Mouse (Mus musculus) megakaryocyte, adult 5-6 weeks (primary cell): ENCODE results near the gene Npw. TPM values are rescaled to one million over a fixed set of nuclear protein-coding genes. Genes with fewer than 3 reads are reported as not detected.

ENCODE experiments used
- ATAC-seq: 2 replicates; pipeline ENCODE4 v1.8.0; 2016; ENCODE audit warnings: mild to moderate bottlenecking, inconsistent platforms; ENCODE audit not compliant: poor library complexity, severe bottlenecking
- total RNA-seq, 2 experiments: library from RNA; stranded (forward) in 1 of 2; stranded (reverse) in 1 of 2; fragments of 153-499, 151-499 nt in 1 of 2; fragments of 221-1000, 200-1000 nt in 1 of 2; gene quantifications; 2 replicates each; pipeline versions ENCODE4 v1.2.3 to v1.2.4; 2015 to 2017

Gene Npw
- total RNA-seq, 2 experiments from 2014 or later = not detected

DNA sequence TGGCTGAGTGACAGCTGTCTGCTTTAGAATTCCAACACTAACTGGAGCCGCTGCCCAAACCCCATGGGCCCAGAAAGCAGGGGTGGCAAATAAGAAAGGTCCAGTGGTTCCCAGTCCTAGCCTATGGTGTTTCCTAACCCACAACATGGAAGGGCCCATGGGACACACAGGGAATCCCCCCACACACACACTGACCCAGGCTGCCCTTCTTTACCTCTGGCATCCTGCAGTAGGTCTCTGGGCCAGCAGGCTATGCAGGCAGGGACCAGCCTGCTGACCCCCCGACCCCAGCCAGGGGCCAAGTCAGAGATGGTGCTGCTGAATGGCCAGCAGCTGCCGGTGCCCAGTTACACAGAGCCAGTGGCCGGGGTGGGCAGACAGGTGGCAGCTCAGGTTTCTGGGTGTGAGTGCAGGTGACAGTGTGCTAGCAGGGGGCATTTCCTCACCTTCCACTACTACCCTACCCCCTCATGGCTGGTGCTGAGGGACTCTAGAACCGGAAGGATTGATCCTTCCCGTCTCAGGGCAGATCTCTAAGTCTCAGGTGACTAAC lies 15.4 kb downstream of the Npw start:
- ATAC-seq = no peak

DNA sequence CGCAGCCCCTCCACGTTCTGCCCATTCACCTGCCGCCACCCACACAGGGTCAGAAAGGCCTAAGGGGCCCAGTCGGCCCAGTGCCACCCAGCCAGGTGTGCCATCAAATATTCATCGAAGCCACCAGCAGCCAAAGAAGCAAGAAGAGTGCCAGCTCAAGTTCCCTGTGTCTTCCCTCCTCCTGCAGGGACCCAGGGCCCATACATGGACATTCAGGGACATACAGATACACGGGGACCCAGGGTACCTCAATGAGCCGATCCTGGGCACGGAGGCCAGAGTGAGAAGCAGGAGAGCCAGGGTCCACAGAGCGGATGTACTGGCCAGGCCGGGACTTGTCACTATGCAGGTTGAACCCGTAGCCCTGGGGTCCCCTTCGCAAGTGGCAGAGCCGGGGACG lies 16.3 kb downstream of the Npw start:
- ATAC-seq = no peak

DNA sequence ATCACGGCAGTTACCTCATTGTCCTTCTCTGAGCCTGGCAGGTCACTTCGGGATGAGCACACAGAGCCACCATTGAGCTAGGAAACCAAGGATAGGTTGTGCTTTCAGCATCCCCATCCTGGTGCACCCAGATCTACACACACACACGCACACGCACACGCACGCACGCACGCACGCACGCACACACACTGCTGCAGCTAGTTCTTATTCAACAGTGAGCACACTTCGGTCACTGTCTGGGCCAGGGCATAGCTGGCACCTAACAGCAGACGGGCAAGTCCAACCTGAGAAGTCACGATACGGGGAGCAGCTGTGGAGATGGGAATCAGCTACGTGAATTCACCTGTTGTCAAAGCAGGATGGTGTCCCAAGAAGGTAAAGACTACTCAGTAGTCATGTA lies 17.7 kb downstream of the Npw start:
- no peak for ATAC-seq

DNA sequence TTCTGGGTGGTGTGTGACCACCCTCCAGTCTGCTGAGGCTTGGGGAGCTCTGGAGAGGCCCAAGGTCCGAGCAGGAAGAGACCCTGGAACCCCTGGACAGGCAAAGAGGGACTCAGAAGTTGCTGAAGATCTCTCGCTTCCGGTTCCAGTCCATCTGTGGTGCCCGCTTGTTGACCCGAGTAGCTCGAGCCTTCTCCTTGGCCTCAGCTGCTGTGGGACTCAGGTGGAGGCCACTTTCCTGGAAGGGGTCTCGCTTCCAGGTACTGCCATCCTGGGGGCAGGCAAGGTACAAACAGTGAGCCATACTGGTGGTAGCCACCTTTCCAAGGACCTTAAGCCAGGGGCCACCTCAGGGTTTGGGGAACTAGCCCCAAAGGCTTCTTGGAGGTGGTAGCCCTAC lies 18.1 kb downstream of the Npw start:
- ATAC-seq = no peak

DNA sequence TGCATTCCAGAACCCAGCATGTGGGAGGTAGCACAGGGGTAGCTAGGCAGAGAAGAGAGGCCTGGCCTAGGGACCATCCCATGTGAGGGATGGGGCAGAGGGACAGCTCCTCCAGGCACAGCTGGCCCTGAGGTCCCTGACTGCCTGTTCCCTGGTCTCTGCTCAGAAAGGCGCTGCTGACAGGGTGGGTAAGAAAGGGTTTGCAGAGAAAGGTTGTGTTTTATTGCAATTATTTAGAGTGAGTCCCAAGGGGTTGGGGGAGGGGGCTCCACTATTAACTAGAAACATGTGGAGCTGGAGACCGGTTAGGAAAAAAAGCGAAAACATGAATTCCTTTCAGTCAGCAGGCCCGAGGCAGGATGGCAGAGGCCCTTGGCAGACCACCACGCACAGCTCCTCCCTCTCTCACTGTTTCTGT lies 18.7 kb downstream of the Npw start:
- no peak for ATAC-seq

DNA sequence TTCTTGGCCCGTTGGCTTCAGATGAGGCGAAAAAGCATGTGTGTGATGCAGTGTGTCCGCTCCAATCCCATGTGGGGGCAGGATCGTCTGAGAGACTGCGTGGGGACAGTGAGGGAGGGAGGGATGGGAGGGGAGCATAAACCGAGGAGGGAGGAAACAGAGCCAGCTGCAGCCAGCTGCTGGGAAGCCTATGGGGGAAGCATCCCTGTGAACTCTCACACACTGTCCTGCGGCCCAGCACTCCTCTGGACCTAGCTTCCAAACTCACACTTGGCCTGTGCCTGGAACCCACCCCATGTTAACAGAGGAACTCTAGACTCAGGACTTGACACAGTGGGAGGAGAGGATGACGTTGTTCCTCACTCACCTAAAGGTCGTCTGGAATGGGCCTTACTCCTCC lies 19.4 kb downstream of the Npw start:
- no peak for ATAC-seq

DNA sequence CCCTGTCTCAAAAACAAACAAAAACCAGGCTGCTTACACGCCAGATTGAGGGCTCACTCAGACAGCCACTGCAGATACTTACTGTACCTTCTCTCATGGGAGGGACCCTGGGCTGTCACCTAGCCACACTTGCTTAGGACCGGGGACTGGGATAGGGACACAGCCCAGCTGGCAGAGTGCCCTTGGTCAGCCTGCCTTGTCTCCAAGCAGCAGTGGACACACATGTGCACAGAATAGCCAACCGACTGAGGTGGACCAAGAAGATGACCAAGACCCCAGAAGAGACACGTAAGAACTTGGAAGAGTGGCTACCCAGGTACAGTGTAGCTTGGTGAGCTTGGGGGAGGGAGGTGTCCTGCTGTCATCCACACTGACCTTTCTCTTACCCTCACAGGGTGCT lies 20.0 kb downstream of the Npw start:
- no peak for ATAC-seq

DNA sequence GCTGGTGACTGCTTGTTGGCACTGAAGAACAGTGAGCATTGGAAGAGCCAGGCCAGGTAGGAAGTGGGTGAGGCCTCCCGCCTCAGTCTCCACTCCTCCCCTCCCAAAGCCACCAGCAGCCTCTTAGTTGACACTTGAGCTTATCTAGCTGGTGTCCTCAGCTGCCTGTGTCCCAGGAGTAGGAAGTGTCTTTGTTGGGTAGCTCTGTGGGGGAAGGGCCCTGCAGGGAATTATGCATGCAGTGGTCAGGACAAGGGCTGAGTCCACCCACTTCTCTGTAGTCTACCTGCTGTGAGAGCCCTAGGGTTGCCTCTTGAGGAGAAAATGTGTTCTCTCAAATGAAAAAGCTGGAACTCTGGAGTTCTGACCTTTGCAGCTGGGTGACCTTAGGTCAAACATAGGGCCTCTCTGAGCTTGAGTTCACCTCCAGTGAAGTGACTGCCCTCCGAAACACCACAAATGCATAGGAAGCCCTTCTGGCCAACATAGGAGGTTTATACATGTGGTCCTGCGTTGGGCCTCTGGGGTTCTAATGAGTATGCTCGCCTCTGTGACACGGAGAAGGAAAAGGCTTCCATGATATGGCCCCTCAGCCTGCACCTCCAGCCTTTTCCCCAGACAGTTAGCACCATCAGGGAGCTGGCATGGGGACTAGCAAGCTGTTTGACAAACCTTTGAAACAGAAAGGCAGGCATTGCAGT lies 21.3 kb downstream of the Npw start:
- ATAC-seq = no peak

DNA sequence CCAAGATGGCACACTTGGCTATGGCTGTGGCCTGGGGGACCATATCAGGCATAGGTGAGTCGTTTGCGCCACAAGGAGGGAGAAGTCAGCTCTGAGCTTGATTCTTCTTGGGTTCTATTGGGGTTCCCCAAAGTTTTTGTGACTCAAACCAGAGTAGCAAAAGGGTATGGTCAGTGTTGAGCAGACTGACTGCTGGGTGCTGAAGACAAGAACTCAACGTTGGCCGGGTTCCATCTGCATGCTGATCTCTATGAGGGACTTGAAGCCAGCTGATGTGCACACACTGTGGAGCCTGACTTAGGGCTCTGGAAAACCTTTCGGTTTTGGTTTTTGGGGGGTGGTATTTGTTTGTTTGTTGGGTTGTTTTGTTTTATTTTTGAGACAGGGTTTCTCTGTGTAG lies 22.6 kb downstream of the Npw start:
- no peak for ATAC-seq

DNA sequence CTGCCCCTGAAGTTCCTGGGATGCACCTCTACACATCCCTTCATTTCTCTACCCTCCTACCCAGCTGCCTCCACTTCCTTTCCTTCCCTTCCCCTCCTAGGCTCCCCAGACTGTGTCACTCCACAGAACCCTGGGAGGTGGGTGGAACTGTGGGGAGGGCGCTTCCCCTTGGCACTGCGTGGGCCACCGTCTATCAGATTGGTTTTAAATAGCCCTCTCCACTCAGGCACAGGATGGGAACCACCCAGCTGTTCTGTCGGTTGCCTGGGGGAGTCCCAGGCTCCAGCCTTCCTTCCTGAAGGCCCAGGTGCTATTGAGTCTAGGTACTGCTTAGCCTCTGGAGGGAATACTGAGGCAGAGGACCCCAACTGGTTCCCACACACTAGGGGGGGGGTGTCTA lies 23.2 kb downstream of the Npw start:
- no peak for ATAC-seq

DNA sequence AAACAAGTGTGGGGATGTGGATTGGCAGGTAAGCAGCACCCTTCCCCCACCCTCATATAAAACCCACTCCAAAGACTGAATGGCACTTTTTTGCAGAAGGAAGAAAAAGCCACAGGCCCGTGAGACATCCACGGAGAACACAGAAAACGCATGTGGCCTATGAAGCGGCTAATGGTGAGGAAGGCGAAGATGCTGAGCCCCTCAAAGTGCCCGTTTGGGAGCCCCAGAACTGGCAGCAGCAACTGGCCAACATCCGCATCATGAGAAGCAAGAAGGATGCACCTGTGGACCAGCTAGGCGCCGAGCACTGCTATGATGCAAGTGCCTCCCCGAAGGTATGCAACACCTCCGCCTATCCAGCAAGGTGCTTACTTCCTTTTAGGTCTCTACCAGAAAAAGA lies 24.4 kb downstream of the Npw start:
- no peak for ATAC-seq

DNA sequence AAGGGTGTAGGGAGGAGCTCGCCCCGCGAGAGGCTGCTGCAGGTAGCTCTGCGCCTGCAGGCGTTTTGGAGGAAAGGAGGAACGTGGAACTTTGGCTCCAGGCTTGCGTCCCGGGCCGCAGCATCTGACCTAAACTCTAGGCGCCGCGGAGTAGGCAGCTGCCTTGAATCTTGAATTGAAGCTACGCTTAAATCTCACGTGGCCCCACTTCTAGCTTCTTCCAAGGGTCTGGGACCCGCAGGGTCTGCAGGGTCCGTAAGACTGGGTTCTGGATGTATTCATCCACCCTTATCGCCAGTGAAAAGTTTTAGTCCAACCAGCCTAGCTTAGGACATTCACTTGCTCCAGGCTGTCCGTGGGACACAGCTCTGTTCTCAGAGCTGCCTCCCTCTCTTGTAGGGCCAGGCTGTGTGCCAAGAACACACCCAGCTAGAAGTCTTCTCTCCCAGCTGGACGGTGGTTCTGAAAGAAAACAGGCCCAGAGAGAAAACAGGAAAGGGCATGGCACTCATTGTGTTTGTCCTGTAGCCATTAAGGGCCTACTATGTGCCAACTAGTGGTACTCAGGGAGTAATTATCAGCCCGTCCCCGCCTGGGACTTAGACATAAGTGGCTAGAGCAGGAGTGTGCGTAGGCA lies 25.3 kb downstream of the Npw start:
- no peak; the same call in 1 of the 2 replicates for ATAC-seq

DNA sequence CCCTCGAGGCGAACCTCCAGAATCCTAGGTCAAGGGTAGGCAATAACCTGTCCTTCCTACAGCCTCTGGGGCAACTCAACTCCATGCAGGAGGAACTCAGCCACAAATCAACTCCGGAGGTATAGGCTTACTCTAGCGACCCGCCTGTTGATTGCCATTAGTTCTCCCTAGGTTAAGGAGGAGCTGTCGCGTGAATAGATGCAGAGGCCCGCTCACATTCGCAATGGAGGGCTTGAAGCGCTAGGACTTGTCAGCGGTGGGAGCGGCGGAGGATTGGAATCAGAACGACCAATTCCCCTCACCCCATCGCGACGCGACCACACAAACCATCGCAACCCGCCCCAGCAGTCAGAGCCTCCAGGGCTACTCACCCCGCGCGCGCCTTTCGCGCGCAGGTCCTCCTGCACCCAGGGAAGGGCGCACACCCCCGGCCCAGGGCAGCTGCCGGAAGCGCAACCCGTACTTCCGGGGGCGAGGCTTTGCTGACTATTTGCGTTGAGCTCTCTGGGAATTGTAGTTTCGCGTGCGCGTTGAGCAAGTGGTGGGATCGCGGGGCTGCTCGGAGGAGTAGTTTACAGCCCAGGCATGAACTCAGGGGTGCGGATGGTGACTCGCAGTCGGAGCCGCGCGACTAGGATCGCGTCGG lies 26.0 kb downstream of the Npw start, which contains the start of the genes Tsc2 and Nthl1:
Gene Tsc2 (minus strand): TSS at position 464 of the 646 bp plus-strand sequence.
Gene Nthl1 (plus strand): TSS at position 514 of the 646 bp plus-strand sequence.
- peak; percentile 93 for ATAC-seq

DNA sequence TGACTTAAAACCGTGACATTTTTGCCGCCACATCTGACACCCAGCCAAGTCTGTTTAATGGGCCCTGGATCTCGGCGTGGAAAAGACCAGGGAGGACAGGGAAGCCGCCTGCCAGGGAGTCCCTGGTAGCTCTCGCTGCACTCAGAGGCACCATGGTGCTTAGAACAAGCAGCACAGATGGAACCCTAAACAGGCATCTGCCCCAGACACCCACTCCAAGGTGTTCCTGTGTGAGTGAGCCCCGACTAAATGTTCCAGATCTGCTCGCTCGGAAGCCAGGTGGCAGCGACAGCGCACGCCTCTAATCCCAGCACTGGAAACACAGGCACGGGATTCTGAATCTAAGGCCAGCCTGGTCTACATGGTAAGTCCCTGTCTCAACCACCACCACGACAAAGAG lies 28.2 kb downstream of the Npw start:
- no peak for ATAC-seq

DNA sequence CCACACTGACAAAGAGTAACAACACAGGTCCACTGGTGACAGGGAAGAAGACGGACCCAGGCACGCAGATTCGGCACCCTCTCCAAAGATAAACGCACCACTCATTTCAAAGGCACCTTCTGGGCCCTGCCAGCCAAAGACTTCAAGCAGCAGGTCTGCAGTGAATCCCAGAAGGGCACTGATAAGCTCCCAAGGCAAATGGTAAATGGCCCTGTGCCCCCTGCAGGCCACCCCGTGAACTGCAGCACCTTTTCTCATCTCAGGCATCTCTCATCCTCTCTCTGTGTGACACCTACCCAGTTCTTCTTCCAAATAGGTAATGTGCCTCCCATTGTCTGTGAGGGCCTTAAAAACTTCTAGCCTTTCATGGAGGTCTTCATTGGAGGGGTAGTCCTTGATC lies 29.6 kb downstream of the Npw start:
- peak; percentile 58 for ATAC-seq

DNA sequence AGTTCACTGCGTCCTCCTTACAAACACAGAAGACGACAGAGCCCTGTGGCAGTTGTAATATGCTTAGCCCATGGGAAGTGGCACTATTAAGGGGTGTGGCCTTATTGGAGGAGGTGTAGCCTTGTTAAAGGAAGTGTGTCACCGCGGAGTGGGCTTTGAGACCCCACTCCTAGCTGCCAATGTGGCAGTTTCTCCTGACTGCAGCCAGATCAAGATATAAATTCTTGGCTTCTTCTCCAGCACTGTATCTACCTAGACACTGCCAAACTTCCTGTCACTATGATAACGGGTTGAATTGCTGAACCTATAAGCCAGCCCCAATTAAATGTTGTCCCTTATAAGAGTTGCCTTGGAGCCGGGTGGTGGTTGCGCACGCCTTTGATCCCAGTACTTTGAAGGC lies 32.8 kb downstream of the Npw start:
- ATAC-seq = no peak

DNA sequence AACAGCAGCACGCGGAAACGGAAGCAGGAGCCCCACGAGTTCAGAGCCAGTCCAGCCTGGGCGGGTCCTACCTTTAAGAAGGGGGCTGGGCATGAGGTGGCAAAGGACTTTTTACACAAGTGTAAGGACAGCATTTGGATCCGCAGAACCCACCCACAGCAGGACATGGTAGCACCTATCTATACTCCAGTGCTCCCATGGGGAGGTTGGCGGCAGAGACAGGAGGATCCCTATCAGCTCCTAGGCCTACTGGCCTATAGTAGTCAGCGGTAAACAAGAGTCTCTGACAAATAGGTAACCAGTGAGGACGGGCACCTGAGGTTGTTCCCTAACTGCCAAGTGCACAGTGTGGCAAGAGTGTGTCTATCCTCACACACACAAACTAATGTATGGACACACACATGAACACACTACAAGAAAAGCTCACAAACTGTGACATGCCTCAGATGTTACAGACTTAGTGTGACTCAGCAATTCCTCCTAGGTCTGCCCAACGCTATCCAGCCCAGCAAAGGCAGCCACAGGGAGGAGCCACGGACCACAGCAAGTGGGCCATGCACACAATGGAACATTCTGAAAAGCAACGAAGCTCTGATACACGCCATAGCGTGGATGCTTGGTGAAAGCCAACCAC lies 40.6 kb downstream of the Npw start:
- ATAC-seq = peak; percentile 63

DNA sequence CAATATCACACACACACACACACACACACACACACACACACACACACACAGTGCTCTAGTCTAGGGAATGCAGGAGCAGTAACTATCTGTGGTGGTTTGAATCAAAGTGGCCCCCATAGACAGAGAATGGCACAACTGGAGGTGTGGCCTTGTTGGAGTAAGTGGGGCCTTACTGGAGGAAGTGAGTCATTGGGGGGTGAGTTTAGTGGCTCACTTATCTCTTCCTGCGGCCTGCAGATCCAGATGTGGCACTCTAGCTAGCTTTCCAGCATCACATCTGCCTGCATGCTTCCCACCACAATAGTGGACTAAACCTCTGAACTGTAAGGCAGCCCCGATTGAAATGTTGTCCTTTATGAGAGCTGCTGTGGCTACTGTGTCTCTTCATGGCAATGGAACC lies 47.5 kb downstream of the Npw start:
- peak; percentile 57 for ATAC-seq

DNA sequence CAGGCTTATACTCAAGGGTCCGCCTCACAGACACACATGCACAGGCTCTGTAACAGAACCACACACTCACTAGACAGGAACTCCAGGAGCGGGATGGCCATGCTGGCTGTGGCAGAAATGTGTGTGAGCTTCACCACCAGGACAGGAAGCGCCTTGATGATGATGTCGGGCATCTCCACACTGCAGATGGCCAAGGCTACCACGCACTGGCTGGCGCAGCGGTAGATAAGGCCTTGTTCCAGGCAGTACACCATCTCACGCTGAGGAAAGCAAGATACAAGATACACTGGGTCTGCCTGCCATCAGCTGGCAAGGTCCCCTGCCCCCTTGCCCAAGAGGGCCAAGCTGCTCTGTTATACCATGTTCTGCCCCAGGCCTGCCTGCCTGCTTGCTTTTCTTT lies 49.4 kb downstream of the Npw start:
- peak; percentile 40; the same call in 1 of the 2 replicates for ATAC-seq

DNA sequence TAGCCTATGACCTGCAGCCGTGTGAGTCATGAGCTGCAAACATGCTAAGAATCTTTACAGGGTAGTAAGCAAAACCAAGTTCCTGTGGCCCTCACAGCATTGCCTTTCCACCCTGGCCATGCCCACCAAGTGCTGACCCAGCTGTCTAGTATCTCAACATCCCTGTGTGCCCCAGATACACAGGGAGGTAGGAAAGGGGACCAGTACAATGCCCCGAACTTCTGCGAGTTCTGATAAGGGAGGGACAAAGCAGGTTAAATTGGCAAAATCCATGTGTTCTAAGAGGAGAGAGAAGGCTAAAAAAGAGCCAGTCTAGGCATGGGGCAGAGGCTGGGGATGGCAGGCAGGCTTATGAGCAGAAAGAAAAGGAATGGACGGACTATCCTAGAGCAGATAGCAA lies 49.9 kb downstream of the Npw start:
- no peak for ATAC-seq
